Mouse (Mus musculus) CD8-positive naive resting alpha-beta T cell, adult 2 months (primary cell): ENCODE data around the gene Olfr594.
"Not testable (repeated sequence)": the region's sequence is repeated elsewhere in the genome, so short reads cannot be mapped to it uniquely, and the experiment has no call there.

Experiments used
- DNase-seq, 2 experiments: peaks; one replicate each; pipeline ENCODE4 v3.0.0; 2022; ENCODE audit warnings: low read depth in 2 of 2, low spot score in 2 of 2

Gene Olfr594

GRCm38 (mm10) chr7:103216696-103217095, at the start of gene Olfr594:
TSS of gene Olfr594 (plus strand) at chr7:103216996.
- DNase-seq: no peak

- DNase-seq: no peak
These were observed 47.1 kb upstream of the Olfr594 start for GRCm38 (mm10) chr7:103169697-103170096.

GRCm38 (mm10) chr7:103178240-103178639, 38.6 kb upstream of the Olfr594 start, which contains the start of gene Olfr591:
TSS of gene Olfr591 (minus strand) at chr7:103178340.
- DNase-seq: no peak

GRCm38 (mm10) chr7:103184503-103184902, 32.3 kb upstream of the Olfr594 start, which contains the start of gene Olfr592:
TSS of gene Olfr592 (plus strand) at chr7:103184803.
- not testable (repeated sequence) for DNase-seq

GRCm38 (mm10) chr7:103211562-103211961, 5.2 kb upstream of the Olfr594 start, which contains the start of gene Olfr593:
TSS of gene Olfr593 (plus strand) at chr7:103211862.
- no peak for DNase-seq

- DNase-seq: not testable (repeated sequence)
These were observed 4.7 kb upstream of the Olfr594 start for GRCm38 (mm10) chr7:103212050-103212449.

GRCm38 (mm10) chr7:103252405-103252804, 35.6 kb downstream of the Olfr594 start, which contains the start of gene Usp17ld:
TSS of gene Usp17ld (minus strand) at chr7:103252505.
- not testable (repeated sequence) for DNase-seq
